Mouse (Mus musculus) G1E (cell line): ENCODE results near the gene Amdhd2. TPM values are rescaled to one million over a fixed set of nuclear protein-coding genes. Genes with fewer than 3 reads are reported as not detected.

Source experiments
- ATAC-seq: 2 replicates; pipeline ENCODE4 v1.8.0; 2016; ENCODE audit warnings: mild to moderate bottlenecking; ENCODE audit not compliant: insufficient number of reproducible peaks, poor library complexity, low FRiP score, severe bottlenecking; ENCODE audit errors: extremely low read depth
- DNase-seq: peaks from one replicate; pipeline ENCODE4 v3.0.0; 2012; ENCODE audit warnings: low spot score
- H3K27me3 ChIP-seq: 2 replicates; pipeline ENCODE4 v1.6.1; 2012; ENCODE audit warnings: mild to moderate bottlenecking, low read length, inconsistent platforms; ENCODE audit not compliant: insufficient read depth
- H3K36me3 ChIP-seq: replicated peaks from 2 replicates; pipeline ENCODE3; 2012; ENCODE audit warnings: mild to moderate bottlenecking, inconsistent platforms
- H3K4me1 ChIP-seq: 2 replicates; pipeline ENCODE4 v1.6.1; 2012; ENCODE audit warnings: low read depth, low read length, inconsistent platforms, mixed read lengths; ENCODE audit not compliant: insufficient read depth
- H3K4me3 ChIP-seq: 2 replicates; pipeline ENCODE4 v1.5.1; 2012; ENCODE audit warnings: low read depth, mild to moderate bottlenecking, inconsistent platforms, low read length, moderate library complexity, mixed read lengths
- H3K9me3 ChIP-seq: replicated peaks from 2 replicates; pipeline ENCODE4 v1.6.1; 2012; ENCODE audit warnings: inconsistent platforms
- CTCF ChIP-seq: IDR thresholded peaks from 2 replicates; pipeline ENCODE4 v1.5.1; 2012; ENCODE audit warnings: low read depth, low read length, inconsistent platforms, mixed read lengths
- GATA1 ChIP-seq: IDR thresholded peaks from 2 replicates; pipeline ENCODE4 v1.6.1; 2012; ENCODE audit warnings: borderline replicate concordance, low read length, inconsistent platforms, mixed read lengths
- GATA2 ChIP-seq: IDR thresholded peaks from 2 replicates; pipeline ENCODE4 v1.6.1; 2012; ENCODE audit warnings: low read depth, low read length, inconsistent platforms, borderline replicate concordance
- POLR2AphosphoS5 ChIP-seq: IDR thresholded peaks from 2 replicates; pipeline ENCODE4 v1.6.1; 2012; ENCODE audit warnings: low read depth, low read length, inconsistent platforms; ENCODE audit not compliant: insufficient replicate concordance
- TAL1 ChIP-seq: conservative IDR thresholded peaks from 2 replicates; pipeline ENCODE4 v1.6.1; 2012; ENCODE audit warnings: low read depth, low read length, inconsistent platforms, mixed read lengths
- polyA plus RNA-seq: library from polyadenylated mRNA; stranded (reverse); fragments of >175 nt; gene quantifications from 2 replicates; pipeline ENCODE4 v1.2.3, GENCODE M21; 2012
- total RNA-seq, 2 experiments: library from RNA; stranded (forward) in 1 of 2; stranded (reverse) in 1 of 2; fragments of 200-1000 nt in 1 of 2; fragments of >200 nt in 1 of 2; fragmentation: Nextera tagmentation in 1 of 2; gene quantifications; 2 replicates each; pipeline ENCODE4 v1.2.3; 2014 to 2017

Amdhd2 gene
- total and polyA plus RNA-seq, 3 experiments: 18.7 to 60.2 (median 44.1) TPM

- Histone ChIP-seq H3K27me3 (no peaks in the 10 kb centered on the region), H3K9me3 (no peaks in the 10 kb centered on the region), H3K4me1 (peaks cover 46% of the 10 kb centered on the region), H3K4me3 (no peak overlapping the region), H3K36me3 (peaks cover 78% of the 10 kb centered on the region)
- DNase-seq: no peak
- no peak for ATAC-seq
- TF ChIP-seq GATA2 (no peak), CTCF (no peak), TAL1 (no peak), GATA1 (no peak), POLR2AphosphoS5 (no peak)
Measured at GRCm38 (mm10) chr17:24157526-24157925, 6.0 kb downstream of the Amdhd2 start.

GRCm38 (mm10) chr17:24157121-24157520, 6.4 kb downstream of the Amdhd2 start:
- DNase-seq: no peak
- peaks cover 47% of the 10 kb centered on the region for H3K4me1 ChIP-seq
- no peak overlapping the region for H3K4me3 ChIP-seq
- H3K9me3 ChIP-seq: no peaks in the 10 kb centered on the region
- ATAC-seq: no peak
- H3K27me3 ChIP-seq: no peaks in the 10 kb centered on the region
- peaks cover 77% of the 10 kb centered on the region for H3K36me3 ChIP-seq
- no peak for TF ChIP-seq POLR2AphosphoS5

GRCm38 (mm10) chr17:24156394-24156793, 7.2 kb downstream of the Amdhd2 start:
- Histone ChIP-seq H3K27me3 (no peaks in the 10 kb centered on the region), H3K4me3 (no peak overlapping the region), H3K9me3 (no peaks in the 10 kb centered on the region), H3K4me1 (peaks cover 47% of the 10 kb centered on the region), H3K36me3 (peaks cover 71% of the 10 kb centered on the region)
- TF ChIP-seq GATA2 (no peak), TAL1 (no peak), CTCF (no peak), POLR2AphosphoS5 (no peak), GATA1 (no peak)
- DNase-seq: no peak
- no peak for ATAC-seq

- Histone ChIP-seq H3K4me1 (peaks cover 48% of the 10 kb centered on the region), H3K27me3 (no peaks in the 10 kb centered on the region), H3K4me3 (no peak overlapping the region), H3K9me3 (no peaks in the 10 kb centered on the region), H3K36me3 (peaks cover 66% of the 10 kb centered on the region)
- ATAC-seq: no peak
- TF ChIP-seq GATA2 (no peak), TAL1 (no peak), GATA1 (no peak), CTCF (no peak), POLR2AphosphoS5 (no peak)
- DNase-seq: no peak
Measured at GRCm38 (mm10) chr17:24155742-24156141, 7.8 kb downstream of the Amdhd2 start.

- no peaks in the 10 kb centered on the region for H3K9me3 ChIP-seq
- TF ChIP-seq CTCF: no peak
- TF ChIP-seq GATA1: no peak
- TF ChIP-seq GATA2: no peak
- TF ChIP-seq TAL1: no peak
- no peak for TF ChIP-seq POLR2AphosphoS5
- no peaks in the 10 kb centered on the region for H3K27me3 ChIP-seq
- ATAC-seq: no peak
- peaks cover 46% of the 10 kb centered on the region for H3K4me1 ChIP-seq
- DNase-seq: no peak
- H3K36me3 ChIP-seq: peaks cover 60% of the 10 kb centered on the region
- H3K4me3 ChIP-seq: no peak overlapping the region
Measured at GRCm38 (mm10) chr17:24154463-24154862, 9.1 kb downstream of the Amdhd2 start.

GRCm38 (mm10) chr17:24151890-24152563, 11.5 kb downstream of the Amdhd2 start:
- Histone ChIP-seq H3K9me3 (no peaks in the 10 kb centered on the region), H3K4me3 (peak overlapping the region; percentile 69), H3K36me3 (peaks cover 38% of the 10 kb centered on the region), H3K4me1 (peaks cover 38% of the 10 kb centered on the region), H3K27me3 (no peaks in the 10 kb centered on the region)
- ATAC-seq (peak; percentile 87), DNase-seq (peak; percentile 92)
- TF ChIP-seq TAL1 (no peak), CTCF (peak; percentile 56), POLR2AphosphoS5 (no peak), GATA2 (no peak), GATA1 (no peak)
